Mouse (Mus musculus) stomach, postnatal 0 days (tissue): ENCODE data around the gene Galntl6. TPM values are rescaled to one million over a fixed set of nuclear protein-coding genes. Genes with fewer than 3 reads are reported as not detected.

Experiments
- ATAC-seq: fragments of 200-750 bp; cut with Nextera tagmentation; 2 replicates; pipeline ENCODE4 v1.8.0; 2017; ENCODE audit not compliant: low FRiP score, low TSS enrichment
- DNase-seq: peaks from one replicate; pipeline ENCODE4 v3.0.0-alpha.2; 2016; ENCODE audit warnings: low spot score
- H3K27ac ChIP-seq: fragments of 300-500 bp; sonication (generic); replicated peaks from 2 replicates; pipeline ENCODE4 v1.5.1; 2014; ENCODE audit warnings: mild to moderate bottlenecking, control low read depth
- H3K27me3 ChIP-seq: fragments of 300-500 bp; sonication (generic); 2 replicates; pipeline ENCODE4 v1.6.1; 2014; ENCODE audit warnings: low read length; ENCODE audit not compliant: control insufficient read depth, insufficient read depth
- H3K36me3 ChIP-seq: fragments of 300-500 bp; sonication (generic); 2 replicates; pipeline ENCODE4 v1.6.1; 2014; ENCODE audit warnings: low read length, mixed read lengths; ENCODE audit not compliant: control insufficient read depth, insufficient read depth
- H3K4me1 ChIP-seq: fragments of 300-500 bp; sonication (generic); replicated peaks from 2 replicates; pipeline ENCODE4 v1.6.1; 2014; ENCODE audit warnings: antibody characterized with exemption; ENCODE audit not compliant: control insufficient read depth, insufficient read depth
- H3K4me2 ChIP-seq: fragments of 300-500 bp; sonication (generic); replicated peaks from 2 replicates; pipeline ENCODE4 v1.6.1; 2014; ENCODE audit warnings: low read depth, mild to moderate bottlenecking, control low read depth, moderate library complexity
- H3K4me3 ChIP-seq: fragments of 300-500 bp; sonication (generic); 2 replicates; pipeline ENCODE4 v1.5.1; 2014; ENCODE audit warnings: low read depth, low read length, control low read depth
- H3K9ac ChIP-seq: fragments of 300-500 bp; sonication (generic); 2 replicates; pipeline ENCODE4 v1.6.1; 2014; ENCODE audit warnings: mild to moderate bottlenecking, low read length, control low read depth, mixed read lengths
- H3K9me3 ChIP-seq: fragments of 300-500 bp; sonication (generic); 2 replicates; pipeline ENCODE4 v1.6.1; 2016; ENCODE audit warnings: low read length; ENCODE audit not compliant: control insufficient read depth
- CTCF ChIP-seq: IDR thresholded peaks from 2 replicates; pipeline ENCODE4 v1.5.1; 2016; ENCODE audit warnings: antibody characterized with exemption, low read depth, mild to moderate bottlenecking, moderate library complexity
- EP300 ChIP-seq: optimal IDR thresholded peaks from 2 replicates; pipeline ENCODE3; 2016; ENCODE audit warnings: antibody characterized with exemption
- WGBS: fragments of 180-500 bp; shearing (Covaris S2); extraction: QIAGEN DNeasy Blood & Tissue Kit; methylation state at CpG from one replicate; pipeline ENCODE4 v1.1.7; 2014; 5-methylcytosine and 5-hydroxymethylcytosine counted together
- polyA plus RNA-seq: library from polyadenylated mRNA; unstranded; fragments of >200 nt; fragmentation: Nextera tagmentation; extraction: Ambion mirVana; gene quantifications from 2 replicates; pipeline ENCODE4 v1.2.1, GENCODE M21; 2015

Galntl6 gene
- polyA plus RNA-seq, 1 experiment from 2014 or later, result 3.8 TPM

GRCm38 (mm10) chr8:58442696-58443095 is 469.7 kb downstream of the Galntl6 start:
- no peak for ATAC-seq
- H3K4me2 ChIP-seq, result no peak overlapping the region
- whole genome bisulfite sequencing, result 54% methylated on average over 2 of the region's 2 CpGs
- no peaks in the 10 kb centered on the region for H3K36me3 ChIP-seq
- H3K27me3 ChIP-seq, result no peaks in the 10 kb centered on the region
- TF ChIP-seq CTCF (no peak), EP300 (no peak)
- no peak overlapping the region for H3K27ac ChIP-seq
- no peak for DNase-seq
- H3K4me1 ChIP-seq, result no peaks in the 10 kb centered on the region
- H3K4me3 ChIP-seq, result no peak overlapping the region
- no peaks in the 10 kb centered on the region for H3K9me3 ChIP-seq
- H3K9ac ChIP-seq, result no peak overlapping the region

- DNase-seq, result no peak
- no peaks in the 10 kb centered on the region for H3K4me1 ChIP-seq
- no peaks in the 10 kb centered on the region for H3K36me3 ChIP-seq
- no peak for TF ChIP-seq EP300
- no peak for TF ChIP-seq CTCF
- no peaks in the 10 kb centered on the region for H3K27me3 ChIP-seq
- no peaks in the 10 kb centered on the region for H3K9me3 ChIP-seq
- H3K4me2 ChIP-seq, result no peak overlapping the region
- no peak for ATAC-seq
- H3K9ac ChIP-seq, result no peak overlapping the region
- no peak overlapping the region for H3K27ac ChIP-seq
- H3K4me3 ChIP-seq, result no peak overlapping the region
- whole genome bisulfite sequencing, result 31% methylated on average over 5 of the region's 5 CpGs
These were observed 494.0 kb downstream of the Galntl6 start for GRCm38 (mm10) chr8:58418481-58418880.

- Histone ChIP-seq H3K4me1 (no peaks in the 10 kb centered on the region), H3K9me3 (no peaks in the 10 kb centered on the region), H3K4me3 (no peak overlapping the region), H3K9ac (no peak overlapping the region), H3K27ac (no peak overlapping the region), H3K27me3 (no peaks in the 10 kb centered on the region), H3K36me3 (no peaks in the 10 kb centered on the region), H3K4me2 (no peak overlapping the region)
- ATAC-seq, result no peak
- no peak for TF ChIP-seq EP300
- no peak for TF ChIP-seq CTCF
- DNase-seq, result no peak
- WGBS, result 58% methylated on average over 1 of the region's 1 CpGs
These were observed 494.9 kb downstream of the Galntl6 start for GRCm38 (mm10) chr8:58417551-58417950.

GRCm38 (mm10) chr8:58396500-58396899 is 515.9 kb downstream of the Galntl6 start:
- H3K36me3 ChIP-seq, result no peaks in the 10 kb centered on the region
- DNase-seq, result no peak
- no peaks in the 10 kb centered on the region for H3K9me3 ChIP-seq
- ATAC-seq, result no peak
- H3K27me3 ChIP-seq, result no peaks in the 10 kb centered on the region
- no peak overlapping the region for H3K9ac ChIP-seq
- H3K4me3 ChIP-seq, result no peak overlapping the region
- no peak overlapping the region for H3K27ac ChIP-seq
- H3K4me2 ChIP-seq, result no peak overlapping the region
- no peaks in the 10 kb centered on the region for H3K4me1 ChIP-seq
- TF ChIP-seq CTCF (no peak), EP300 (no peak)
- 40% methylated on average over 3 of the region's 3 CpGs for WGBS

- Histone ChIP-seq H3K27ac (no peak overlapping the region), H3K4me3 (no peak overlapping the region), H3K9me3 (no peaks in the 10 kb centered on the region), H3K4me1 (no peaks in the 10 kb centered on the region), H3K27me3 (no peaks in the 10 kb centered on the region), H3K36me3 (no peaks in the 10 kb centered on the region), H3K9ac (no peak overlapping the region), H3K4me2 (no peak overlapping the region)
- DNase-seq (no peak), ATAC-seq (no peak)
- TF ChIP-seq CTCF (no peak), EP300 (no peak)
- WGBS, result 79% methylated on average over 1 of the region's 1 CpGs
These were observed 516.6 kb downstream of the Galntl6 start for GRCm38 (mm10) chr8:58395879-58396278.

- H3K9me3 ChIP-seq, result no peaks in the 10 kb centered on the region
- no peaks in the 10 kb centered on the region for H3K36me3 ChIP-seq
- 79% methylated on average over 2 of the region's 2 CpGs for WGBS
- H3K9ac ChIP-seq, result no peak overlapping the region
- ATAC-seq (no peak), DNase-seq (no peak)
- no peak overlapping the region for H3K27ac ChIP-seq
- H3K27me3 ChIP-seq, result no peaks in the 10 kb centered on the region
- TF ChIP-seq CTCF (no peak), EP300 (no peak)
- H3K4me3 ChIP-seq, result no peak overlapping the region
- no peak overlapping the region for H3K4me2 ChIP-seq
- no peaks in the 10 kb centered on the region for H3K4me1 ChIP-seq
These were observed 540.1 kb downstream of the Galntl6 start for GRCm38 (mm10) chr8:58372389-58372788.
